Mouse (Mus musculus) embryonic facial prominence, embryonic 11.5 days (tissue): ENCODE data around the gene Csn1s2b. TPM values are rescaled to one million over a fixed set of nuclear protein-coding genes. Genes with fewer than 3 reads are reported as not detected.
"Not testable (repeated sequence)": the region's sequence is repeated elsewhere in the genome, so short reads cannot be mapped to it uniquely, and the experiment has no call there.

Experiments used
- ATAC-seq: fragments of 200-750 bp; cut with Nextera tagmentation; replicated peaks from 2 replicates; pipeline ENCODE4 v1.8.0; 2017; ENCODE audit warnings: low read depth; ENCODE audit not compliant: insufficient number of reproducible peaks, low FRiP score, low TSS enrichment
- DNase-seq: peaks from one replicate; pipeline ENCODE4 v3.0.0-alpha.2; 2015; ENCODE audit warnings: low spot score
- H3K27ac ChIP-seq: fragments of 300-500 bp; sonication (generic); replicated peaks from 2 replicates; pipeline ENCODE4 v1.5.1; 2014; ENCODE audit warnings: mild to moderate bottlenecking, low read depth, low read length, control low read depth
- H3K27me3 ChIP-seq: fragments of 300-500 bp; sonication (generic); 2 replicates; pipeline ENCODE4 v1.6.1; 2014; ENCODE audit warnings: mild to moderate bottlenecking, low read length, moderate library complexity, mixed read lengths; ENCODE audit not compliant: control insufficient read depth, insufficient read depth
- H3K36me3 ChIP-seq: fragments of 300-500 bp; sonication (generic); replicated peaks from 2 replicates; pipeline ENCODE4 v1.6.1; 2014; ENCODE audit warnings: low read depth, mild to moderate bottlenecking, low read length, moderate library complexity, mixed read lengths; ENCODE audit not compliant: control insufficient read depth, insufficient read depth
- H3K4me1 ChIP-seq: fragments of 300-500 bp; sonication (generic); 2 replicates; pipeline ENCODE4 v1.6.1; 2014; ENCODE audit warnings: low read length, mixed read lengths; ENCODE audit not compliant: control insufficient read depth, insufficient read depth
- H3K4me2 ChIP-seq: fragments of 300-500 bp; sonication (generic); 2 replicates; pipeline ENCODE4 v1.6.1; 2014; ENCODE audit warnings: low read depth, mild to moderate bottlenecking, control low read depth, low read length, moderate library complexity
- H3K4me3 ChIP-seq: fragments of 300-500 bp; sonication (generic); 2 replicates; pipeline ENCODE4 v1.5.1; 2014; ENCODE audit warnings: low read depth, low read length, control low read depth
- H3K9ac ChIP-seq: fragments of 300-500 bp; sonication (generic); replicated peaks from 2 replicates; pipeline ENCODE4 v1.6.1; 2014; ENCODE audit warnings: mild to moderate bottlenecking, control low read depth, low read length
- H3K9me3 ChIP-seq: fragments of 300-500 bp; sonication (generic); replicated peaks from 2 replicates; pipeline ENCODE4 v1.6.1; 2016; ENCODE audit warnings: mild to moderate bottlenecking, low read length, inconsistent platforms, mixed read lengths; ENCODE audit not compliant: control insufficient read depth
- WGBS: fragments of 180-500 bp; shearing (Covaris S2); extraction: QIAGEN DNeasy Blood & Tissue Kit; methylation state at CpG from one replicate; pipeline ENCODE4 v1.1.7; 2014; 5-methylcytosine and 5-hydroxymethylcytosine counted together
- polyA plus RNA-seq: library from polyadenylated mRNA; unstranded; fragments of >200 nt; fragmentation: Nextera tagmentation; extraction: Ambion mirVana; gene quantifications from 2 replicates; pipeline ENCODE4 v1.2.1, GENCODE M21; 2014

Gene Csn1s2b
- polyA plus RNA-seq, result not detected in 2 replicates

- H3K4me1 ChIP-seq, result no peaks in the 10 kb centered on the region
- no peaks in the 10 kb centered on the region for H3K36me3 ChIP-seq
- no peak for ATAC-seq
- H3K27ac ChIP-seq, result no peak within 1 kb of the TSS
- H3K9ac ChIP-seq, result no peak within 1 kb of the TSS
- H3K27me3 ChIP-seq, result no peaks in the 10 kb centered on the region
- no peaks in the 10 kb centered on the region for H3K9me3 ChIP-seq
- DNase-seq, result no peak
- no peak within 1 kb of the TSS for H3K4me3 ChIP-seq
- WGBS, result 80% methylated on average over 2 of the region's 2 CpGs
- no peak within 1 kb of the TSS for H3K4me2 ChIP-seq
Measured at GRCm38 (mm10) chr5:87807782-87808181, at the start of gene Csn1s2b. Gene Csn1s2b, plus strand, starts transcription at chr5:87808082.

DNA sequence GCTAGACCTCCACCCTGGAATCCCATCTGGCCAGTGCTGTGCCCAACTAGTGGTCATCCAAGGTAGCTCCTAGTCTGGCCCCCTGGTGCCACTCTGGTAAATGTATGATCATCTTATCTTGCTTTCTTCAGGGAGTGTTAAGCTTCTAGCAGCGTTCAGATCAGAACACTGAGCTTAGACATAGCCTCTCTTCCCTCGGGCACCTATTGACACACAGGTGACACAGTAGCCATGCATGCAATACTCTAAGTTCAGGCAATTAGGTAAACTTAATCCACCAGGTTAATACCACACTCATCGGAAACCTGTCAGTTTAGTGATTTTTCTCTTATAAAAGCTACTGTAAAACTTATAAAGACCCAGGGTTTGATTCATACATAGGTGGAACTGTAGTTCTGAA is 43.3 kb upstream of the Csn1s2b start:
- Histone ChIP-seq H3K27ac (no peak overlapping the region), H3K36me3 (no peaks in the 10 kb centered on the region), H3K9ac (no peak overlapping the region), H3K27me3 (no peaks in the 10 kb centered on the region), H3K4me2 (no peak overlapping the region), H3K4me3 (no peak overlapping the region), H3K9me3 (no peaks in the 10 kb centered on the region), H3K4me1 (no peaks in the 10 kb centered on the region)
- no peak for ATAC-seq
- DNase-seq, result no peak
- WGBS, result 79% methylated on average over 3 of the region's 3 CpGs

- not testable (repeated sequence) for H3K36me3 ChIP-seq, H3K4me2 ChIP-seq, H3K9ac ChIP-seq, H3K4me3 ChIP-seq, DNase-seq, ATAC-seq, H3K9me3 ChIP-seq, H3K4me1 ChIP-seq, H3K27ac ChIP-seq, H3K27me3 ChIP-seq
- 37% methylated on average over 2 of the region's 2 CpGs for whole genome bisulfite sequencing
Measured at GRCm38 (mm10) chr5:87772151-87772550, 35.7 kb upstream of the Csn1s2b start.

DNA sequence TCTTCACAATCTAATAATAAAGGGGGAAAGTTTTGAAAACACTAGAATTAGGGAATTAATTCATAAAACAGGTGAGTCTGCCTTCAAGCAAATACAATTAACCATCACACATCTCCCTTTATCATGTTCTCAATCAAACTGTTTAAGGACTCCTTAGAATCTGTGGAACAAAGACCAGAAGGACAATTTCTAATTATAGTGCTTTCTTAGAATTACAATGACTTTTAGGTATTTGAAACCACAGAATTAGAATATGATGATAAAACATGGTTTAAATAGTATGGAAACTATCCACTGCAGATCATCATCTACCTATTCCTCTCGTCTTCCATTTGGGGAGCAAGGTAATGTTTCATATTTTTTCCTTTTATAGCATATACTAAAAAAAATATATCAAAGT is 33.6 kb upstream of the Csn1s2b start, which contains the start of gene Csn1s2a:
Gene Csn1s2a, plus strand, starts transcription at position 301 of the 400 bp plus-strand sequence.
- Histone ChIP-seq H3K4me3 (no peak within 1 kb of the TSS), H3K9me3 (no peaks in the 10 kb centered on the region), H3K9ac (no peak within 1 kb of the TSS), H3K4me1 (no peaks in the 10 kb centered on the region), H3K4me2 (no peak within 1 kb of the TSS), H3K36me3 (no peaks in the 10 kb centered on the region), H3K27ac (no peak within 1 kb of the TSS), H3K27me3 (no peaks in the 10 kb centered on the region)
- ATAC-seq (no peak), DNase-seq (no peak)
- 77% methylated on average over 1 of the region's 1 CpGs for WGBS

GRCm38 (mm10) chr5:87782731-87783130 is 25.2 kb upstream of the Csn1s2b start:
- WGBS, result 65% methylated on average over 4 of the region's 4 CpGs
- H3K27ac ChIP-seq, result no peak overlapping the region
- no peaks in the 10 kb centered on the region for H3K27me3 ChIP-seq
- ATAC-seq (no peak), DNase-seq (no peak)
- no peaks in the 10 kb centered on the region for H3K9me3 ChIP-seq
- no peaks in the 10 kb centered on the region for H3K4me1 ChIP-seq
- no peak overlapping the region for H3K9ac ChIP-seq
- no peak overlapping the region for H3K4me2 ChIP-seq
- no peak overlapping the region for H3K4me3 ChIP-seq
- H3K36me3 ChIP-seq, result no peaks in the 10 kb centered on the region

DNA sequence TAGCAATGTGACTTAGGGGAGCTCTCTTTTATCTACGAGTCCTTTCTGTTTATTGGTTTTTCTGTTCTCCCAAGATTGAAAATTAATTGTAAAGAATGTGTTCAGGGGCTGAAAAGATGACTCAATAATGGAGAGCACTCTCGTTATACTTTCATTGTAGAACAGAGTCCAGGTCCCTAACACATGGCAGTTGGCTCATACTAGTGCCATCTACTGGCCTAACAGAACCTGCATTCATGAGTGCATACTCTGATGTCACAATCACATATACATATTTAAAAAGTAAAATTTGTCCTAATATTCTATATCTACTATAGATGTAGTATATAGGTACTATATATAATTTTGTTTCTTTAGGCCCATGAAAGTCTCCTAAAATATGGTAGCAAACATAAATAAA is 1.4 kb downstream of the Csn1s2b start:
- no peak overlapping the region for H3K4me3 ChIP-seq
- H3K9ac ChIP-seq, result no peak overlapping the region
- no peaks in the 10 kb centered on the region for H3K36me3 ChIP-seq
- WGBS, result 65% methylated on average over 2 of the region's 2 CpGs
- H3K27ac ChIP-seq, result no peak overlapping the region
- DNase-seq (no peak), ATAC-seq (no peak)
- H3K4me2 ChIP-seq, result no peak overlapping the region
- H3K4me1 ChIP-seq, result no peaks in the 10 kb centered on the region
- no peaks in the 10 kb centered on the region for H3K9me3 ChIP-seq
- H3K27me3 ChIP-seq, result no peaks in the 10 kb centered on the region

DNA sequence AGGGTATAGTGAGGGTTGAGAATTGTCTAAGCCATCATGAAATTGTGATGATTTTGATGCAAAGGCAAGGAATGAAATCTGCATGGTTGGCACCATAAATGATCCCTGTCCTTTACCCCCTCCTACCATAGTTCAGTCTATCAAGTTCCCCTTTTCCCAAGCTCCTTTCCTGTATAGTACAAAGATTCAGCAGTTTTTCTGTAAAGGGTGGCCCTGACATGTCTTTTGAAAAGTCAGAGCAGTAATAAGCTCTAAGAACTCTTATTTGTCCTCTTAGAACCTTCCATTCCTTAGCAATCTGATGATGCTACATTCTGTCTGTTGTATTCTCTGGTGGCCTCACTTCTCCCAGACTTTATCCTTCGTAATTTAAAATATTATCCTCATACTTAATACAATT is 17.5 kb downstream of the Csn1s2b start, which contains the start of gene Prr27:
Gene Prr27, plus strand, starts transcription at position 301 of the 400 bp plus-strand sequence.
- H3K4me1 ChIP-seq, result no peaks in the 10 kb centered on the region
- ATAC-seq, result no peak

GRCm38 (mm10) chr5:87855136-87855716 is 47.3 kb downstream of the Csn1s2b start:
- no peaks in the 10 kb centered on the region for H3K27me3 ChIP-seq
- ATAC-seq (no peak), DNase-seq (peak; percentile 9)
- H3K36me3 ChIP-seq, result no peaks in the 10 kb centered on the region
- no peak overlapping the region for H3K4me3 ChIP-seq
- no peak overlapping the region for H3K4me2 ChIP-seq
- no peak overlapping the region for H3K27ac ChIP-seq
- no peaks in the 10 kb centered on the region for H3K4me1 ChIP-seq
- 69% methylated on average over 3 of the region's 3 CpGs for WGBS
- H3K9me3 ChIP-seq, result no peaks in the 10 kb centered on the region
- H3K9ac ChIP-seq, result no peak overlapping the region

More for the DNA sequence above, 17.5 kb downstream of the Csn1s2b start, which contains the start of gene Prr27:
- no peak within 1 kb of the TSS for H3K4me3 ChIP-seq
- no peaks in the 10 kb centered on the region for H3K27me3 ChIP-seq
- no peak within 1 kb of the TSS for H3K9ac ChIP-seq
- no peak within 1 kb of the TSS for H3K4me2 ChIP-seq
- H3K9me3 ChIP-seq, result no peaks in the 10 kb centered on the region
- H3K36me3 ChIP-seq, result no peaks in the 10 kb centered on the region
- no peak within 1 kb of the TSS for H3K27ac ChIP-seq
- 83% methylated on average over 1 of the region's 1 CpGs for WGBS
- DNase-seq, result no peak
